19 mouse cellular contexts compared by ENCODE assay signal in the genomic region with DNA sequence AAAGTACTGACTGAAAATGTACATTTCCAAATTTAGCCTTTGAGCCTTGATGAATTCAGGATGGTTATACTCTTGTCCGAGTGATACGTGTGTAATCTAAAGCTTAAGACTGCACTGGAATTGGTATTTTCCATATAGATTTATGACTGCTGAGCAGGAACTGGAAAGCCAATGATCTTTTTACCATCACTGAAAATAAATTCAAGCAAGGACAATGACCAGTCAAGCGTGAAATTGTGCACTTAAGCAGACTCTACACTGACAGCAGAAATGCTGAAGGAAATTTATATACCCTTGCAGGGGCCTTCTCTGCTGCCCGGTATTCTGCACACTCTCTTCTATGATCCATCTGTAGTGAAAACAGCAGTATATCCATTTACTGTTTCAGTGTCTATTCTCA.
DNase-seq lines count a peak whose midpoint lies in the region; ATAC-seq lines count a peak whose summit lies in the region.
"Had no signal": no experiment of that assay in that cellular context is flagged by ENCODE, and none has a peak within 500 bp of the region (broad histone marks: within the 10 kb centered on the region; RNA-seq: fewer than 3 reads in every experiment).

No protein-coding gene starts in this region.

- H3K27ac ChIP-seq in kidney, embryonic 15.5 days = no peak overlapping the region
- no peak overlapping the region for H3K27ac ChIP-seq in midbrain, embryonic 13.5 days
- H3K27ac ChIP-seq: limb, embryonic 12.5 days; liver, embryonic 15.5 days had no signal

- no peak overlapping the region for H3K4me3 ChIP-seq in kidney, embryonic 15.5 days (replicated peaks)
- no peak overlapping the region for H3K4me3 ChIP-seq in midbrain, embryonic 13.5 days (replicated peaks)
- H3K4me3 ChIP-seq: limb, embryonic 12.5 days; liver, embryonic 15.5 days had no signal

- no peak overlapping the region for H3K4me2 ChIP-seq in kidney, embryonic 15.5 days
- no peak overlapping the region for H3K4me2 ChIP-seq in midbrain, embryonic 13.5 days (replicated peaks)
- H3K4me2 ChIP-seq: limb, embryonic 12.5 days; liver, embryonic 15.5 days had no signal

- ATAC-seq in kidney, embryonic 15.5 days (replicated peaks; ENCODE audit: low FRiP score) = 0 out of 2 replicates have a peak, but pooled peaks have one; percentile 29
- ATAC-seq in midbrain, embryonic 13.5 days = peak; percentile 71
- ATAC-seq: forebrain, postnatal 0 days; intestine, postnatal 0 days; Patski had no signal

- no peaks in the 10 kb centered on the region for H3K27me3 ChIP-seq in kidney, embryonic 15.5 days
- H3K27me3 ChIP-seq in midbrain, embryonic 13.5 days = no peaks in the 10 kb centered on the region
- H3K27me3 ChIP-seq: limb, embryonic 12.5 days; liver, embryonic 15.5 days; Patski had no signal

- no peak overlapping the region for H3K9ac ChIP-seq in kidney, embryonic 15.5 days
- H3K9ac ChIP-seq in midbrain, embryonic 13.5 days (replicated peaks) = no peak overlapping the region
- H3K9ac ChIP-seq: forebrain, postnatal 0 days; limb, embryonic 12.5 days; liver, embryonic 15.5 days had no signal

- WGBS in kidney, embryonic 15.5 days = 28% methylated on average over 4 of the region's 4 CpGs
- 57% methylated on average over 4 of the region's 4 CpGs for WGBS in midbrain, embryonic 13.5 days

- DNase-seq in kidney, adult 11 months = no peak
- DNase-seq in embryo, embryonic 11.5 days (ENCODE audit: low read depth, low spot score) = peak; percentile 16
- DNase-seq in retina, postnatal 1 day = peak; percentile 77
- no peak for DNase-seq in ovary, adult 18-20 months (ENCODE audit: low spot score)
- DNase-seq in spleen, postnatal 10 days (ENCODE audit: low spot score in 2 of 2) = no peak
- DNase-seq: adrenal gland, adult 2 months; cerebellum, adult 9-11 months; forebrain, postnatal 0 days; heart, postnatal 14 days; kidney, postnatal 4 days; lung, postnatal 36 days; right cerebral cortex, adult 18-20 months; spleen, adult 18-20 months had no signal

- H3K36me3 ChIP-seq in kidney, embryonic 15.5 days = no peaks in the 10 kb centered on the region
- no peaks in the 10 kb centered on the region for H3K36me3 ChIP-seq in midbrain, embryonic 13.5 days
- H3K36me3 ChIP-seq: limb, embryonic 12.5 days; liver, embryonic 15.5 days had no signal

- H3K9me3 ChIP-seq in kidney, embryonic 15.5 days (replicated peaks) = no peaks in the 10 kb centered on the region
- H3K9me3 ChIP-seq in midbrain, embryonic 13.5 days = no peaks in the 10 kb centered on the region
- H3K9me3 ChIP-seq: limb, embryonic 12.5 days; liver, embryonic 15.5 days had no signal

- H3K4me1 ChIP-seq in kidney, embryonic 15.5 days = no peaks in the 10 kb centered on the region
- no peaks in the 10 kb centered on the region for H3K4me1 ChIP-seq in midbrain, embryonic 13.5 days (replicated peaks)
- H3K4me1 ChIP-seq: limb, embryonic 12.5 days; liver, embryonic 15.5 days had no signal

Comparison
In these comparisons a context has a peak if more than half of its experiments do, and no peak if none do; other contexts are left out.
1. DNase-seq: peak in embryo, embryonic 11.5 days (single experiment) and retina, postnatal 1 day (single experiment); none in kidney, adult 11 months (single experiment), ovary, adult 18-20 months (single experiment) and spleen, postnatal 10 days (0 of 2).